Mouse (Mus musculus): ENCODE data around the gene Neurl2. TPM values are rescaled to one million over a fixed set of nuclear protein-coding genes. Genes with fewer than 3 reads are reported as not detected.
"Not testable (repeated sequence)": the region's sequence is repeated elsewhere in the genome, so short reads cannot be mapped to it uniquely, and the experiment has no call there.

Neurl2 gene
- polyA plus RNA-seq, 1 experiment from 2014 or later = 7.7 TPM

DNA sequence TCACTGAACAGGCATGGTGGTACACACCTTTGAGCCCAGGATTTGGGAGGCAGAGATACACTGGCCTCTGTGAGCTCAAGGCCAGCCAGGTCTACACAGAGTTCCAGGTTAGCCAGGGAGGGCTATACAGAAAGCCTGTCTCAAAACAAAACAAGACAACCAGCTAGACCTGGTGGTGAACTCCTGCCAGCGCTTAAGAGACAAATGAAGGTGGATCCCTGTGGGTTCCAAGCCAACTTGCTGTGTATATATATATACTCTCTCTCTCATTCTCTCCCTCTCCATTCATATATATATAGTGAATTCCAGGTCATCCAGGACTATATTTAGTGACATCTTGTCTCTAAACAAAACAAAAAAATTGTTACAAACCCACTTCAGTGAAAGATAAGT lies 29.3 kb downstream of the Neurl2 start:
- Histone ChIP-seq H3K36me3 (ENCODE audit: control insufficient read depth, insufficient read depth, low read length) (peaks cover 19% of the 10 kb centered on the region), H3K4me3 (ENCODE audit: low read depth, low read length) (peak overlapping the region; percentile 91), H3K4me2 (ENCODE audit: low read length) (peak overlapping the region; percentile 62), H3K27me3 (replicated peaks; ENCODE audit: control insufficient read depth, insufficient read depth, low read length) (no peaks in the 10 kb centered on the region), H3K9ac (ENCODE audit: low read length) (peak overlapping the region; percentile 72), H3K4me1 (replicated peaks; ENCODE audit: control insufficient read depth, insufficient read depth, low read length) (peaks cover 12% of the 10 kb centered on the region), H3K9me3 (ENCODE audit: control insufficient read depth, low read length) (no peaks in the 10 kb centered on the region), H3K27ac (ENCODE audit: low read depth) (peak overlapping the region; percentile 49; the same call in 1 of the 2 replicates)
- 67% methylated on average over 1 of the region's 1 CpGs for WGBS
- DNase-seq (ENCODE audit: low spot score) (no peak), ATAC-seq (replicated peaks; ENCODE audit: low FRiP score, low TSS enrichment, low read depth) (no peak)

DNA sequence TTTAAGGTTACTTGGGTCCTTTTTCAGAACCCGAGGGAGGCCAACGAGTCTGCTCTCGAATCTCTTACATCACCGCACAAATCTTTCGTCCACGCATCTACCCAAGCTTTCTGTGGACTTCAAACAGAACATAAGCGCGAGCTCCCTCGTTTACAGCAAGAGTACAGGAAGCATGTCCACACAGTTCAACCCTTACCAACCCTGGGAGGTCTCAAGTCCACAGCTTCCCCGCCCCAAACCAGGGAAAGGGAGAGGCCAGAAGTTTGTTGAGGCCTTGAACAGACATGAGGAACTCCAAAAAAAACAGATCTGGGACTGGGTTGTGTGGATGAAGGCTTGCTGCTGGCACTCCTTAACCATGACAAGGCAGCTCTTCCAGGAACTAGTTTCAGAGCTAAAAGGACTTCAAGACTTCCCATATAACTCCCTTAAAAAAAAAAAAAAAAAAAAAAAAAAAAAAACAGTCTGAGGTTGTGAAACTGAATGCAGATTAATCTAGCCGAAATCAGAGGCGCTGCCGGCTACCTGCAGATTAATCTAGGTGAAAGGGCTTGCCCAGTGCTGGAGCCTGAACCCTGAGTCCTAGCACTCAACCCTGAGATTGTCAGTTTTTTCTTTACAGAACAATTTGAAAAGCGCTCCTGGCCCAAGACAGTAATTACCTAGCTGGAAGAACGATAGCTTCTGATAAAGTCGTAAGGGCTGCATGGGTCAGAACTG lies 29.9 kb downstream of the Neurl2 start:
- Histone ChIP-seq H3K4me2 (ENCODE audit: low read length) (peak overlapping the region; percentile 62), H3K27ac (ENCODE audit: low read depth) (no peak overlapping the region), H3K4me3 (ENCODE audit: low read depth, low read length) (0 out of 2 replicates have a peak overlapping the region, but pooled peaks have one; percentile 91), H3K36me3 (ENCODE audit: control insufficient read depth, insufficient read depth, low read length) (peaks cover 15% of the 10 kb centered on the region), H3K9ac (ENCODE audit: low read length) (no peak overlapping the region; the same call in 1 of the 2 replicates), H3K9me3 (ENCODE audit: control insufficient read depth, low read length) (no peaks in the 10 kb centered on the region), H3K4me1 (replicated peaks; ENCODE audit: control insufficient read depth, insufficient read depth, low read length) (peaks cover 12% of the 10 kb centered on the region), H3K27me3 (replicated peaks; ENCODE audit: control insufficient read depth, insufficient read depth, low read length) (no peaks in the 10 kb centered on the region)
- no peak for DNase-seq (ENCODE audit: low spot score)
- WGBS = 89% methylated on average over 16 of the region's 16 CpGs
- ATAC-seq (replicated peaks; ENCODE audit: low FRiP score, low TSS enrichment, low read depth) = no peak

DNA sequence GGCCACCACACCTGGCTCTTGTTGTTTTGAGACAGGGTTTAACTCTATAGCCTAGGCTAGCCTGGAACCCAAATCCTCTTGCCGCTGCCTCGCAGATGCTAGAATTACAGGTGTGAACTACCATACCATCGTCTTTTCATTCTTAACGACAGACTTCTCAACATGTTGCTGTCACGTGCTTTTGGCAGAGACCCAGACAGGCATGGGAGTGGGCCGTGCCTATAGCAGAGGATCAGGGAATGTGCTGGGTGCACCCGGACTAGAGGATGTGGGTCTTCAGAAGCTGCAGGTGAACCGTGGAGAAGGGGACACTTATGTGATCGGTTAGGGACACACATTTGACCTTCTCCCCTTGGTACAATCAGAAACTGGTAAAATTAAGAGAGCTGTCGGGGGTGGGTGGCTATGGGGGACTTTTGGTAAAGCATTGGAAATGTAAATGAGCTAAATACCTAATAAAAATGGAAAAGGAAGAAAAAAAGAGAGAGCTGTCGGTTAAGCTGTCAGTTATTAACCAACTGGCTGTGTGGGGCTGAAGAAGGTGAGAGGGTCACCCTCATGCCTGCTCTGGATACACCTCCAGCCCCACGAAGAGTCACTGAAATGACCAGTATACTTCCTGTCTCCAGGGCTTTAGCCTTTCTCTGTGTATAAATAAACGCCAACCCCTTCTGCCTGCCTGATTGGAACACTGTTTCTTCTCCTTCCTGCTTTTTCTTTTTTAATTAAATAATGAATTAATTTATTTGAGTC lies 32.8 kb downstream of the Neurl2 start:
- peaks cover 38% of the 10 kb centered on the region for H3K36me3 ChIP-seq (ENCODE audit: control insufficient read depth, insufficient read depth, low read length)
- no peak overlapping the region for H3K4me2 ChIP-seq (ENCODE audit: low read length)
- H3K27me3 ChIP-seq (replicated peaks; ENCODE audit: control insufficient read depth, insufficient read depth, low read length) = no peaks in the 10 kb centered on the region
- H3K27ac ChIP-seq (ENCODE audit: low read depth) = no peak overlapping the region
- no peaks in the 10 kb centered on the region for H3K9me3 ChIP-seq (ENCODE audit: control insufficient read depth, low read length)
- ATAC-seq (replicated peaks; ENCODE audit: low FRiP score, low TSS enrichment, low read depth) = no peak
- H3K4me3 ChIP-seq (ENCODE audit: low read depth, low read length) = no peak overlapping the region
- H3K9ac ChIP-seq (ENCODE audit: low read length) = no peak overlapping the region
- H3K4me1 ChIP-seq (replicated peaks; ENCODE audit: control insufficient read depth, insufficient read depth, low read length) = peaks cover 8% of the 10 kb centered on the region
- no peak for DNase-seq (ENCODE audit: low spot score)
- WGBS = 89% methylated on average over 13 of the region's 13 CpGs

DNA sequence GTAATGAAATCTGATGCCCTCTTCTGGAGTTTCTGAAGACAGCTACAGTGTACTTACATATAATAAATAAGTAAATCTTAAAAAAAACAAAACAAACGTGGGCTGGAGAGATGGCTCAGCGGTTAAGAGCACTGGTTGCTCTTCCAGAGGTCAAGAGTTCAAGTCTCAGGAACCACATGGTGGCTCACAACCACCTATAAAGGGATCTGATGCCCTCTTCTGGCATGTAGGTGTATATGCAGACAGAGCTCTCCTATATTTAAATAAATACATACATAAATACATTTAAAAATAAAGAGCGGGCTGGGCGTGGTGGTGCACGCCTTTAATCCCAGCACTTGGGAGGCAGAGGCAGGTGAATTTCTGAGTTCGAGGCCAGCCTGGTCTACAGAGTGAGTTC lies 34.7 kb downstream of the Neurl2 start:
- peaks cover 52% of the 10 kb centered on the region for H3K36me3 ChIP-seq (ENCODE audit: control insufficient read depth, insufficient read depth, low read length)
- H3K9ac ChIP-seq (ENCODE audit: low read length); DNase-seq (ENCODE audit: low spot score); H3K9me3 ChIP-seq (ENCODE audit: control insufficient read depth, low read length); H3K4me3 ChIP-seq (ENCODE audit: low read depth, low read length); H3K27me3 ChIP-seq (replicated peaks; ENCODE audit: control insufficient read depth, insufficient read depth, low read length); H3K4me1 ChIP-seq (replicated peaks; ENCODE audit: control insufficient read depth, insufficient read depth, low read length); H3K27ac ChIP-seq (ENCODE audit: low read depth); ATAC-seq (replicated peaks; ENCODE audit: low FRiP score, low TSS enrichment, low read depth); H3K4me2 ChIP-seq (ENCODE audit: low read length): not testable (repeated sequence)
- 81% methylated on average over 6 of the region's 6 CpGs for WGBS

DNA sequence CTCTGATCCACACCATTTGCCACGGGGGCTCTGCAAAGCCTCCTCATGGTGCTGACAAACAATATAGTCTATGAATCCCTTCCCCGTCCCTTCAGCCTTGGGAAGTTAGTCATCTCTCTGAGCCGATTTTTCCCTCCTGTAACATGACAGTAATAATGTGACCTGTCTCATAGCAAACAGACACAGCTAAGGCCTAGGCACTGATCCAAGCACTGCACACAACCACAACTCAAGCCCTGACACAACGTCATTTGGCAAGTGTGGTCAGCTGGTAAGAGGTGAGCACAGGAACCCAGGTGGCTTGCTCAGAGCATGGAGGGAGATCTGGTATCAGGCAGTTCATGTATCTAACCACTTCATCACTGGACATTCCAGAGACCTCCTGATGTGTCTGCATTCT lies 37.4 kb downstream of the Neurl2 start:
- H3K36me3 ChIP-seq (ENCODE audit: control insufficient read depth, insufficient read depth, low read length) = peaks cover 76% of the 10 kb centered on the region
- no peaks in the 10 kb centered on the region for H3K27me3 ChIP-seq (replicated peaks; ENCODE audit: control insufficient read depth, insufficient read depth, low read length)
- ATAC-seq (replicated peaks; ENCODE audit: low FRiP score, low TSS enrichment, low read depth) (no peak), DNase-seq (ENCODE audit: low spot score) (no peak)
- no peak overlapping the region for H3K4me3 ChIP-seq (ENCODE audit: low read depth, low read length)
- WGBS = 80% methylated on average over 4 of the region's 4 CpGs
- H3K4me1 ChIP-seq (replicated peaks; ENCODE audit: control insufficient read depth, insufficient read depth, low read length) = no peaks in the 10 kb centered on the region
- H3K9me3 ChIP-seq (ENCODE audit: control insufficient read depth, low read length) = no peaks in the 10 kb centered on the region
- no peak overlapping the region for H3K4me2 ChIP-seq (ENCODE audit: low read length)
- H3K27ac ChIP-seq (ENCODE audit: low read depth) = no peak overlapping the region
- H3K9ac ChIP-seq (ENCODE audit: low read length) = no peak overlapping the region

DNA sequence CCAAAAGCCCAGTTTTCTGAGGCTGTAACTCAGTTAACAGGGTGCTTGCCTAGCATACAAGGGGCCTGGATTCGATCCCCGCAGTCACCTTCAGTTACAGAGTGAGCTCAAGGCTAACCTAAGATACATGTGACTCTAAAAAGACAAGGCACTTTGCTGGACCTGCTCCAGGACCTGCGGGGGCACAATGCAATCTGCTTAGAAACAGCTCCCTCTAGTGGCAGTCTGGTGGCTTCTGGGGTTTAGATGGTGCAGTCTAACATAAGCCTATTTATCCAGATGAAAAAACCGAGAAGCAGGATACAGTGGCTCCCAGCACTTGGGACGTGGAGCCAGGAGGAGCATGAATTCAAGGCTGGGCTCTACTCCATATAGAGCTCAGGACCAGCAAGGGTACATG lies 39.0 kb downstream of the Neurl2 start:
- H3K9ac ChIP-seq (ENCODE audit: low read length) = no peak overlapping the region
- H3K4me3 ChIP-seq (ENCODE audit: low read depth, low read length) = no peak overlapping the region
- no peaks in the 10 kb centered on the region for H3K27me3 ChIP-seq (replicated peaks; ENCODE audit: control insufficient read depth, insufficient read depth, low read length)
- DNase-seq (ENCODE audit: low spot score) (peak; percentile 85), ATAC-seq (replicated peaks; ENCODE audit: low FRiP score, low TSS enrichment, low read depth) (peak; percentile 24; the same call in 1 of the 2 replicates)
- H3K27ac ChIP-seq (ENCODE audit: low read depth) = no peak overlapping the region
- WGBS = 32% methylated on average over 5 of the region's 5 CpGs
- no peak overlapping the region for H3K4me2 ChIP-seq (ENCODE audit: low read length)
- H3K36me3 ChIP-seq (ENCODE audit: control insufficient read depth, insufficient read depth, low read length) = peaks cover 76% of the 10 kb centered on the region
- no peaks in the 10 kb centered on the region for H3K4me1 ChIP-seq (replicated peaks; ENCODE audit: control insufficient read depth, insufficient read depth, low read length)
- no peaks in the 10 kb centered on the region for H3K9me3 ChIP-seq (ENCODE audit: control insufficient read depth, low read length)

DNA sequence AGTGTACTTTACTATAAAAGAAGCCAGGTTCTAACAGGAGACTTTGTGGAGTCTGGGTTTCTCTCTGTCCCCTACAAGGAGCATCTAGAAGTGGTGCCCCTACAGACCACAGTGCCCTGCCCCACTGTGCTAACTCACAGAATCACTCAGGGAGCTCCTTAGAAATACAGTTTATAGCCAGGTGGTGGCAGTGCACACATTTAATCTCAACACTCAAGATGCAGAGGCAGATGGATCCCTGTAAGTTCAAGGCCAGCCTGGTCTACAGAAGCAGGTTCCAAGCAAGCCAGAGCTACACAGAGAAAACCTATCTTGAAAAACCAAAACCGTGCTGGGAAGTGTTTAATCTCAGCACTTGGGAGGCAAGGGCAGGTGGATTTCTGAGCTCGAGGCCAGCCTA lies 39.5 kb downstream of the Neurl2 start:
- Histone ChIP-seq H3K36me3 (ENCODE audit: control insufficient read depth, insufficient read depth, low read length) (peaks cover 79% of the 10 kb centered on the region), H3K4me3 (ENCODE audit: low read depth, low read length) (no peak overlapping the region), H3K9me3 (ENCODE audit: control insufficient read depth, low read length) (no peaks in the 10 kb centered on the region), H3K27me3 (replicated peaks; ENCODE audit: control insufficient read depth, insufficient read depth, low read length) (no peaks in the 10 kb centered on the region), H3K4me1 (replicated peaks; ENCODE audit: control insufficient read depth, insufficient read depth, low read length) (no peaks in the 10 kb centered on the region), H3K4me2 (ENCODE audit: low read length) (no peak overlapping the region), H3K27ac (ENCODE audit: low read depth) (no peak overlapping the region), H3K9ac (ENCODE audit: low read length) (no peak overlapping the region)
- ATAC-seq (replicated peaks; ENCODE audit: low FRiP score, low TSS enrichment, low read depth) (no peak), DNase-seq (ENCODE audit: low spot score) (no peak)
- 94% methylated on average over 2 of the region's 2 CpGs for WGBS

DNA sequence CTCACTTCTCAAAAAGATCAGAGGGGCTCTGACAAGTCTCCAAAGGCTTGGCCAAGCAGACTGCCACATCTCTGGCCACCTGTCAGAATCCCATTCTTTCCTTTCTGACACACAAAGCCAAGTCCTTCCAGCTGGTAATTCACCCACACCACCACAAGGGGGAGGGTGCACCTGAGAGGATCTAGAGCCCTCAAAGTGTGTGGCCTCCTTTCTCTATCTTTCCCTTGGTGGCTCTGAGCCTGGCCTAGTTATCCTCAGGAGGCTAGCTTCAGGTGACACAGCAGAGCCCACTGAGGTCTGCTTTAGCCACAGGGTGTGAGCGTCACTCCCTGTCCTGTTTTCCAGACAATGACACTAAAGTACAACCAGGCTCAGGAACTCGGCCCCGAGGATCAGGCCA lies 40.0 kb downstream of the Neurl2 start:
- H3K9ac ChIP-seq (ENCODE audit: low read length) = no peak overlapping the region
- ATAC-seq (replicated peaks; ENCODE audit: low FRiP score, low TSS enrichment, low read depth) = no peak
- no peak overlapping the region for H3K4me2 ChIP-seq (ENCODE audit: low read length)
- no peaks in the 10 kb centered on the region for H3K27me3 ChIP-seq (replicated peaks; ENCODE audit: control insufficient read depth, insufficient read depth, low read length)
- peaks cover 78% of the 10 kb centered on the region for H3K36me3 ChIP-seq (ENCODE audit: control insufficient read depth, insufficient read depth, low read length)
- H3K4me1 ChIP-seq (replicated peaks; ENCODE audit: control insufficient read depth, insufficient read depth, low read length) = no peaks in the 10 kb centered on the region
- no peak overlapping the region for H3K4me3 ChIP-seq (ENCODE audit: low read depth, low read length)
- DNase-seq (ENCODE audit: low spot score) = peak; percentile 74
- WGBS = 75% methylated on average over 3 of the region's 3 CpGs
- H3K9me3 ChIP-seq (ENCODE audit: control insufficient read depth, low read length) = no peaks in the 10 kb centered on the region
- H3K27ac ChIP-seq (ENCODE audit: low read depth) = no peak overlapping the region

All from intestine, embryonic 14.5 days (tissue).